In genomic region chr4:98130798-98131197, GRCm38 (mm10) we compare ENCODE assay signal across 16 mouse cellular contexts.
"Had no signal": no experiment of that assay in that cellular context is flagged by ENCODE, and none has a peak within 500 bp of the region (broad histone marks: within the 10 kb centered on the region; RNA-seq: fewer than 3 reads in every experiment).

No protein-coding gene starts in this region.

- ATAC-seq: midbrain, embryonic 15.5 days had no signal

- H3K27me3 ChIP-seq: liver, embryonic 13.5 days; midbrain, embryonic 12.5 days; midbrain, embryonic 15.5 days; neural tube, embryonic 12.5 days; neural tube, embryonic 15.5 days had no signal

- H3K4me3 ChIP-seq: left cerebral cortex, adult 2 months; liver, embryonic 13.5 days; midbrain, embryonic 12.5 days; midbrain, embryonic 15.5 days; neural tube, embryonic 12.5 days; neural tube, embryonic 15.5 days had no signal

- H3K36me3 ChIP-seq: liver, embryonic 13.5 days; midbrain, embryonic 12.5 days; midbrain, embryonic 15.5 days; neural tube, embryonic 12.5 days; neural tube, embryonic 15.5 days had no signal

- H3K4me2 ChIP-seq: liver, embryonic 13.5 days; lung, embryonic 14.5 days; midbrain, embryonic 12.5 days; midbrain, embryonic 15.5 days; neural tube, embryonic 12.5 days; neural tube, embryonic 15.5 days had no signal

- H3K9ac ChIP-seq: liver, embryonic 13.5 days; lung, embryonic 14.5 days; midbrain, embryonic 12.5 days; midbrain, embryonic 15.5 days; neural tube, embryonic 12.5 days; neural tube, embryonic 15.5 days had no signal

- H3K9me3 ChIP-seq: liver, embryonic 13.5 days; midbrain, embryonic 15.5 days had no signal

- H3K27ac ChIP-seq: left cerebral cortex, adult 2 months; liver, embryonic 13.5 days; macrophage; midbrain, embryonic 12.5 days; midbrain, embryonic 15.5 days; neural tube, embryonic 12.5 days; neural tube, embryonic 15.5 days had no signal

- H3K4me1 ChIP-seq: liver, embryonic 13.5 days; midbrain, embryonic 12.5 days; midbrain, embryonic 15.5 days; neural tube, embryonic 12.5 days; neural tube, embryonic 15.5 days had no signal

- DNase-seq: kidney, adult 18-20 months; kidney, adult 9 months; kidney, postnatal 14 days; kidney, postnatal 4 days; layer of hippocampus, postnatal 36 days; liver, embryonic 13.5 days; lung, embryonic 14.5 days; right cerebral cortex, postnatal 4 days; thymus, adult 18-20 months; thymus, postnatal 36 days had no signal
